Comparison of ENCODE assay signal across 14 mouse cellular contexts in genomic region chr11:72989044-72989443, GRCm38 (mm10). TPM values are rescaled to one million over a fixed set of nuclear protein-coding genes. Genes with fewer than 3 reads are reported as not detected.
"Had no signal": no experiment of that assay in that cellular context is flagged by ENCODE, and none has a peak within 500 bp of the region (broad histone marks: within the 10 kb centered on the region; RNA-seq: fewer than 3 reads in every experiment).

No protein-coding gene starts in this region.

- DNase-seq: kidney, adult 2 months; kidney, postnatal 36 days; layer of hippocampus, adult 9-11 months; liver, embryonic 13.5 days; liver, postnatal 0 days; midbrain, embryonic 14.5 days; right cerebral cortex, adult 18-20 months; right cerebral cortex, postnatal 25 days had no signal

- H3K9ac ChIP-seq: hindbrain, embryonic 15.5 days; liver, embryonic 13.5 days; liver, postnatal 0 days; neural tube, embryonic 15.5 days had no signal

- H3K27ac ChIP-seq: hindbrain, embryonic 15.5 days; limb, embryonic 10.5 days; liver, embryonic 13.5 days; macrophage; midbrain, embryonic 10.5 days; neural tube, embryonic 15.5 days had no signal

- H3K4me2 ChIP-seq: hindbrain, embryonic 15.5 days; liver, embryonic 13.5 days; neural tube, embryonic 15.5 days had no signal

- H3K9me3 ChIP-seq: hindbrain, embryonic 15.5 days; limb, embryonic 10.5 days; liver, embryonic 13.5 days; midbrain, embryonic 10.5 days; neural tube, embryonic 15.5 days had no signal

- H3K36me3 ChIP-seq: hindbrain, embryonic 15.5 days; limb, embryonic 10.5 days; liver, embryonic 13.5 days; midbrain, embryonic 10.5 days; neural tube, embryonic 15.5 days had no signal

- ATAC-seq: liver, postnatal 0 days had no signal

- H3K27me3 ChIP-seq: hindbrain, embryonic 15.5 days; liver, embryonic 13.5 days; neural tube, embryonic 15.5 days had no signal

- H3K4me1 ChIP-seq: hindbrain, embryonic 15.5 days; midbrain, embryonic 10.5 days; neural tube, embryonic 15.5 days had no signal

- H3K4me3 ChIP-seq: hindbrain, embryonic 15.5 days; limb, embryonic 10.5 days; liver, embryonic 13.5 days; midbrain, embryonic 10.5 days; myocyte; neural tube, embryonic 15.5 days had no signal

RNA-seq across cellular contexts. Expression of gene Camkk1, which starts 29.8 kb away (rescaled TPM):
- polyA plus RNA-seq: macrophage had no signal
